Mouse (Mus musculus) bone marrow, adult 2 months (tissue): ENCODE data around the gene Arhgef11.

ENCODE experiments used
- CTCF ChIP-seq: fragments of 200-500 bp; IDR thresholded peaks from 2 replicates; pipeline ENCODE4 v1.5.1; 2011; ENCODE audit warnings: low read length, control low read depth; ENCODE audit not compliant: control insufficient read depth, insufficient read depth
- POLR2A ChIP-seq: fragments of 200-500 bp; IDR thresholded peaks from 2 replicates; pipeline ENCODE4 v1.6.1; 2011; ENCODE audit warnings: low read depth, mild to moderate bottlenecking, control low read depth, low read length, borderline replicate concordance; ENCODE audit not compliant: control insufficient read depth

- TF ChIP-seq CTCF (no peak), POLR2A (no peak)
Observed at GRCm38 (mm10) chr3:87568681-87569080, 48.7 kb upstream of the Arhgef11 start.
